Mouse (Mus musculus) MEL (cell line): ENCODE measurements around the gene Bptf. TPM values are rescaled to one million over a fixed set of nuclear protein-coding genes. Genes with fewer than 3 reads are reported as not detected.

Source experiments
- DNase-seq: peaks from one replicate; pipeline ENCODE4 v3.0.0; 2011; ENCODE audit warnings: low read depth, low spot score
- H3K27ac ChIP-seq: 2 replicates; pipeline ENCODE4 v1.5.1; 2012; ENCODE audit warnings: low read depth, mild to moderate bottlenecking, control low read depth, low read length, moderate library complexity; ENCODE audit not compliant: control insufficient read depth
- H3K27me3 ChIP-seq, 2 experiments: fragments of 150-350 bp in 1 of 2; sonication (generic) in 1 of 2; 2 replicates each; pipeline ENCODE4 v1.6.1; 2012; ENCODE audit warnings: low read length in 2 of 2, mild to moderate bottlenecking in 2 of 2, improper control_type of control experiment in 1 of 2, moderate library complexity in 1 of 2; ENCODE audit not compliant: insufficient read depth in 2 of 2, control insufficient read depth in 1 of 2
- H3K36me3 ChIP-seq, 2 experiments: 2 replicates each; pipeline ENCODE4 v1.6.1; 2012 to 2014; ENCODE audit warnings: low read length in 2 of 2, improper control_type of control experiment in 1 of 2, inconsistent platforms in 1 of 2, mild to moderate bottlenecking in 1 of 2; ENCODE audit not compliant: insufficient read depth in 2 of 2, control insufficient read depth in 1 of 2
- H3K4me1 ChIP-seq, 2 experiments: fragments of 150-350 bp in 1 of 2; sonication (generic) in 1 of 2; 2 replicates each; pipeline ENCODE4 v1.6.1; 2012; ENCODE audit warnings: low read length in 2 of 2, improper control_type of control experiment in 1 of 2, mild to moderate bottlenecking in 1 of 2; ENCODE audit not compliant: insufficient read depth in 2 of 2, control insufficient read depth in 1 of 2
- H3K4me3 ChIP-seq, 2 experiments: fragments of 150-350 bp in 1 of 2; sonication (generic) in 1 of 2; 2 replicates each; pipeline ENCODE4 v1.5.1; 2012; ENCODE audit warnings: low read depth in 2 of 2, low read length in 2 of 2, mild to moderate bottlenecking in 2 of 2, moderate library complexity in 2 of 2, control low read depth in 1 of 2, improper control_type of control experiment in 1 of 2; ENCODE audit not compliant: control insufficient read depth in 1 of 2, insufficient read depth in 1 of 2
- H3K79me2 ChIP-seq: 2 replicates; pipeline ENCODE4 v1.6.1; 2012; ENCODE audit warnings: mild to moderate bottlenecking, low read length, moderate library complexity; ENCODE audit not compliant: control insufficient read depth, poor library complexity, insufficient read depth
- H3K9ac ChIP-seq: 2 replicates; pipeline ENCODE4 v1.6.1; 2012; ENCODE audit warnings: low read depth, mild to moderate bottlenecking, control low read depth, low read length, moderate library complexity; ENCODE audit not compliant: control insufficient read depth, poor library complexity, severe bottlenecking
- H3K9me3 ChIP-seq: fragments of 150-350 bp; sonication (generic); replicated peaks from 2 replicates; pipeline ENCODE4 v1.6.1; 2012; ENCODE audit warnings: mild to moderate bottlenecking, low read length, improper control_type of control experiment, moderate library complexity; ENCODE audit not compliant: insufficient read depth
- BHLHE40 ChIP-seq: IDR thresholded peaks from 2 replicates; pipeline ENCODE4 v1.6.1; 2012; ENCODE audit warnings: low read depth, mild to moderate bottlenecking, inconsistent platforms, low read length, improper control_type of control experiment, borderline replicate concordance
- CHD1 ChIP-seq: IDR thresholded peaks from 2 replicates; pipeline ENCODE4 v1.6.1; 2012; ENCODE audit warnings: low read depth, mild to moderate bottlenecking, inconsistent platforms, low read length, improper control_type of control experiment
- CHD2 ChIP-seq: IDR thresholded peaks from 2 replicates; pipeline ENCODE4 v1.6.1; 2011; ENCODE audit warnings: low read length, improper control_type of control experiment
- E2F4 ChIP-seq: IDR thresholded peaks from 2 replicates; pipeline ENCODE4 v1.6.1; 2011; ENCODE audit warnings: low read depth, low read length, improper control_type of control experiment, borderline replicate concordance
- ELF1 ChIP-seq: IDR thresholded peaks from 2 replicates; pipeline ENCODE4 v1.6.1; 2014; ENCODE audit warnings: low read depth, mild to moderate bottlenecking, inconsistent platforms, low read length, improper control_type of control experiment, moderate library complexity
- ETS1 ChIP-seq: IDR thresholded peaks from 2 replicates; pipeline ENCODE4 v1.6.1; 2012; ENCODE audit warnings: low read depth, mild to moderate bottlenecking, inconsistent platforms, low read length, improper control_type of control experiment, moderate library complexity
- GABPA ChIP-seq: IDR thresholded peaks from 2 replicates; pipeline ENCODE4 v1.6.1; 2012; ENCODE audit warnings: low read depth, mild to moderate bottlenecking, inconsistent platforms, low read length, improper control_type of control experiment, moderate library complexity
- HCFC1 ChIP-seq: IDR thresholded peaks from 2 replicates; pipeline ENCODE4 v1.6.1; 2012; ENCODE audit warnings: low read depth, mild to moderate bottlenecking, inconsistent platforms, low read length, improper control_type of control experiment, moderate library complexity
- KAT2A ChIP-seq: conservative IDR thresholded peaks from 2 replicates; pipeline ENCODE4 v1.6.1; 2012; ENCODE audit warnings: low read depth, low read length, improper control_type of control experiment, inconsistent platforms
- MAFK ChIP-seq: IDR thresholded peaks from 2 replicates; pipeline ENCODE4 v1.6.1; 2011; ENCODE audit warnings: low read depth, mild to moderate bottlenecking, low read length, improper control_type of control experiment, borderline replicate concordance
- MAX ChIP-seq: IDR thresholded peaks from 2 replicates; pipeline ENCODE4 v1.6.1; 2011; ENCODE audit warnings: low read length, improper control_type of control experiment
- MEF2A ChIP-seq: IDR thresholded peaks from 2 replicates; pipeline ENCODE4 v1.6.1; 2014; ENCODE audit warnings: low read depth, mild to moderate bottlenecking, inconsistent platforms, low read length, improper control_type of control experiment; ENCODE audit not compliant: poor library complexity, insufficient replicate concordance, severe bottlenecking; ENCODE audit errors: extremely low read depth
- MXI1 ChIP-seq: IDR thresholded peaks from 2 replicates; pipeline ENCODE4 v1.6.1; 2011; ENCODE audit warnings: mild to moderate bottlenecking, low read depth, low read length, improper control_type of control experiment
- NELFE ChIP-seq: IDR thresholded peaks from 2 replicates; pipeline ENCODE4 v1.6.1; 2011; ENCODE audit warnings: low read depth, low read length, improper control_type of control experiment
- POLR2AphosphoS5 ChIP-seq: IDR thresholded peaks from 2 replicates; pipeline ENCODE4 v1.6.1; 2012; ENCODE audit warnings: low read depth, borderline replicate concordance, mild to moderate bottlenecking, inconsistent platforms, low read length, moderate library complexity, mixed read lengths
- RCOR1 ChIP-seq: IDR thresholded peaks from 2 replicates; pipeline ENCODE4 v1.6.1; 2012; ENCODE audit warnings: low read depth, mild to moderate bottlenecking, inconsistent platforms, low read length, improper control_type of control experiment
- SIN3A ChIP-seq: IDR thresholded peaks from 2 replicates; pipeline ENCODE4 v1.6.1; 2012; ENCODE audit warnings: low read length, improper control_type of control experiment, inconsistent platforms
- SMC3 ChIP-seq: IDR thresholded peaks from 2 replicates; pipeline ENCODE4 v1.6.1; 2011; ENCODE audit warnings: low read depth, low read length, improper control_type of control experiment
- TAL1 ChIP-seq: IDR thresholded peaks from 2 replicates; pipeline ENCODE4 v1.6.1; 2012; ENCODE audit warnings: mild to moderate bottlenecking, inconsistent platforms, low read length, moderate library complexity, mixed read lengths
- TBP ChIP-seq: IDR thresholded peaks from 2 replicates; pipeline ENCODE4 v1.8.0; 2011; ENCODE audit warnings: low read depth, low read length, improper control_type of control experiment
- TCF12 ChIP-seq: IDR thresholded peaks from 2 replicates; pipeline ENCODE4 v1.6.1; 2014; ENCODE audit warnings: low read depth, mild to moderate bottlenecking, inconsistent platforms, low read length, improper control_type of control experiment, moderate library complexity
- USF1 ChIP-seq: IDR thresholded peaks from 2 replicates; pipeline ENCODE4 v1.6.1; 2014; ENCODE audit warnings: low read depth, mild to moderate bottlenecking, inconsistent platforms, low read length, improper control_type of control experiment, moderate library complexity
- USF2 ChIP-seq, 2 experiments: IDR thresholded peaks; 2 replicates each; pipeline ENCODE4 v1.6.1; 2011 to 2012; ENCODE audit warnings: improper control_type of control experiment in 2 of 2, low read length in 2 of 2, borderline replicate concordance in 1 of 2, inconsistent platforms in 1 of 2, low read depth in 1 of 2, mild to moderate bottlenecking in 1 of 2; ENCODE audit not compliant: insufficient read depth in 1 of 2
- ZKSCAN1 ChIP-seq: IDR thresholded peaks from 2 replicates; pipeline ENCODE4 v1.6.1; 2012; ENCODE audit warnings: low read depth, mild to moderate bottlenecking, inconsistent platforms, low read length, improper control_type of control experiment, moderate library complexity
- ZMIZ1 ChIP-seq: IDR thresholded peaks from 2 replicates; pipeline ENCODE4 v1.6.1; 2012; ENCODE audit warnings: low read depth, mild to moderate bottlenecking, inconsistent platforms, low read length, improper control_type of control experiment, moderate library complexity
- polyA plus RNA-seq, 2 experiments: library from polyadenylated mRNA; stranded (reverse) in 1 of 2; unstranded in 1 of 2; fragments of >175 nt in 1 of 2; fragments of >200 nt in 1 of 2; gene quantifications; 2 replicates each; pipeline versions ENCODE4 v1.2.1 to v1.2.4; 2012; ENCODE audit warnings: low replicate concordance in 2 of 2, low read depth in 1 of 2; ENCODE audit not compliant: insufficient read length in 2 of 2, insufficient read depth in 1 of 2, missing spikeins in 1 of 2
- total RNA-seq: library from RNA; depleted of rRNA; stranded (reverse); fragments of 300-350 nt; gene quantifications from 2 replicates; pipeline ENCODE4 v1.2.3, GENCODE M21; 2012

Gene Bptf
- total and polyA plus RNA-seq, 3 experiments: 27.5 to 55.4 (median 52.7) TPM

- DNase-seq: no peak
- H3K4me1 ChIP-seq: peaks cover 4% of the 10 kb centered on the region in 2 experiments
- no peak for TF ChIP-seq MXI1
- no peak for TF ChIP-seq CHD1
- TF ChIP-seq RCOR1: no peak
- no peak for TF ChIP-seq POLR2AphosphoS5
- no peak for TF ChIP-seq HCFC1
- TF ChIP-seq MAX: no peak
- no peak for TF ChIP-seq BHLHE40
- TF ChIP-seq ZMIZ1: no peak
- TF ChIP-seq TAL1: no peak
- no peak for TF ChIP-seq MAFK
- TF ChIP-seq ETS1: no peak
- TF ChIP-seq ELF1: no peak
- TF ChIP-seq MEF2A: no peak
- no peak for TF ChIP-seq USF2 (IDR thresholded peaks at IDR 0.05; ENCODE audit: borderline replicate concordance in 1 of 2, insufficient read depth in 1 of 2, low read depth in 1 of 2, low read length in 2 of 2)
- no peak for TF ChIP-seq TCF12
- no peaks in the 10 kb centered on the region for H3K9me3 ChIP-seq
- H3K27ac ChIP-seq: no peak overlapping the region
- H3K79me2 ChIP-seq: no peaks in the 10 kb centered on the region
- H3K4me3 ChIP-seq: no peak overlapping the region
- H3K27me3 ChIP-seq: no peaks in the 10 kb centered on the region
- peaks cover 7 to 34% of the 10 kb centered on the region in 2 experiments for H3K36me3 ChIP-seq
- H3K9ac ChIP-seq: no peak overlapping the region
Measured at GRCm38 (mm10) chr11:107041396-107041795, 90.5 kb downstream of the Bptf start.

- no peaks in the 10 kb centered on the region for H3K9me3 ChIP-seq
- no peaks in the 10 kb centered on the region for H3K79me2 ChIP-seq
- no peak for TF ChIP-seq HCFC1
- no peak for TF ChIP-seq ZMIZ1
- no peak for TF ChIP-seq CHD2
- TF ChIP-seq RCOR1: no peak
- no peak for TF ChIP-seq CHD1
- no peak for TF ChIP-seq TAL1
- TF ChIP-seq NELFE: no peak
- TF ChIP-seq E2F4: no peak
- no peak for TF ChIP-seq ZKSCAN1
- no peak for TF ChIP-seq MAX
- no peak for TF ChIP-seq ETS1
- TF ChIP-seq POLR2AphosphoS5: no peak
- no peak for TF ChIP-seq SIN3A
- no peak for TF ChIP-seq KAT2A
- no peak for TF ChIP-seq GABPA
- TF ChIP-seq MXI1: no peak
- TF ChIP-seq SMC3: no peak
- no peak for TF ChIP-seq TBP
- TF ChIP-seq USF1: no peak
- no peak overlapping the region for H3K9ac ChIP-seq
- H3K27me3 ChIP-seq: no peaks in the 10 kb centered on the region
- no peak for DNase-seq
- no peak overlapping the region for H3K4me3 ChIP-seq
- H3K4me1 ChIP-seq: peaks cover 4% of the 10 kb centered on the region in 2 experiments
- H3K27ac ChIP-seq: no peak overlapping the region
- peaks cover 4 to 29% of the 10 kb centered on the region in 2 experiments for H3K36me3 ChIP-seq
Measured at GRCm38 (mm10) chr11:107039417-107039816, 92.5 kb downstream of the Bptf start.
